Mouse (Mus musculus): ENCODE measurements at regions not wholly inside any gene's neighbourhood (a gene's known extent, or its start where the extent isn't known, plus 50 kb on each side); places are given as distances from the start of the nearest gene placed in this dataset.

- no peak for DNase-seq (ENCODE audit: low spot score in 2 of 2)
These were observed 54.1 kb upstream of the 1700012A03Rik start for GRCm38 (mm10) chr6:31995977-31996376.

- DNase-seq (ENCODE audit: low spot score in 2 of 2), result no peak
These were observed 54.8 kb upstream of the 1700012A03Rik start for GRCm38 (mm10) chr6:31995249-31995648.

GRCm38 (mm10) chr6:31985698-31986097 is 64.3 kb upstream of the 1700012A03Rik start:
- DNase-seq (ENCODE audit: low spot score in 2 of 2), result no peak

- no peak for DNase-seq (ENCODE audit: low spot score in 2 of 2)
These were observed 73.3 kb upstream of the 1700012A03Rik start for GRCm38 (mm10) chr6:31976705-31977104.

GRCm38 (mm10) chr6:31948063-31948481 is 102.0 kb upstream of the 1700012A03Rik start:
- DNase-seq (ENCODE audit: low spot score in 2 of 2), result no peak

- DNase-seq (ENCODE audit: low spot score in 2 of 2), result no peak
These were observed 103.5 kb upstream of the 1700012A03Rik start for GRCm38 (mm10) chr6:31946572-31946971.

- no peak for DNase-seq (ENCODE audit: low spot score in 2 of 2)
These were observed 104.7 kb upstream of the 1700012A03Rik start for GRCm38 (mm10) chr6:31945347-31945746.

- no peak for DNase-seq (ENCODE audit: low spot score in 2 of 2)
These were observed 105.5 kb upstream of the 1700012A03Rik start for GRCm38 (mm10) chr6:31944546-31944945.

GRCm38 (mm10) chr6:31942696-31943095 is 107.3 kb upstream of the 1700012A03Rik start:
- no peak for DNase-seq (ENCODE audit: low spot score in 2 of 2)

GRCm38 (mm10) chr6:31938216-31938814 is 111.7 kb upstream of the 1700012A03Rik start:
- DNase-seq (ENCODE audit: low spot score in 2 of 2), result peak; percentile 55 to 67

- DNase-seq (ENCODE audit: low spot score in 2 of 2), result no peak
These were observed 112.9 kb upstream of the 1700012A03Rik start for GRCm38 (mm10) chr6:31937146-31937545.

GRCm38 (mm10) chr6:31934826-31935225 is 115.2 kb upstream of the 1700012A03Rik start:
- no peak for DNase-seq (ENCODE audit: low spot score in 2 of 2)

GRCm38 (mm10) chr6:31933956-31934355 is 116.1 kb upstream of the 1700012A03Rik start:
- DNase-seq (ENCODE audit: low spot score in 2 of 2), result no peak

GRCm38 (mm10) chr6:31933364-31933763 is 116.7 kb upstream of the 1700012A03Rik start:
- no peak for DNase-seq (ENCODE audit: low spot score in 2 of 2)

- DNase-seq (ENCODE audit: low spot score in 2 of 2), result no peak
These were observed 118.9 kb upstream of the 1700012A03Rik start for GRCm38 (mm10) chr6:31931116-31931515.

GRCm38 (mm10) chr6:31929165-31929564 is 120.9 kb upstream of the 1700012A03Rik start:
- no peak for DNase-seq (ENCODE audit: low spot score in 2 of 2)

- DNase-seq (ENCODE audit: low spot score in 2 of 2), result peak; percentile 1 to 35
These were observed 122.9 kb upstream of the 1700012A03Rik start for GRCm38 (mm10) chr6:31927181-31927580.

- DNase-seq (ENCODE audit: low spot score in 2 of 2), result no peak
These were observed 125.4 kb upstream of the 1700012A03Rik start for GRCm38 (mm10) chr6:31924669-31925046.

- no peak for DNase-seq (ENCODE audit: low spot score in 2 of 2)
These were observed 125.9 kb upstream of the 1700012A03Rik start for GRCm38 (mm10) chr6:31923951-31924668.

- DNase-seq (ENCODE audit: low spot score in 2 of 2), result no peak
These were observed 128.4 kb upstream of the 1700012A03Rik start for GRCm38 (mm10) chr6:31921561-31922152.

GRCm38 (mm10) chr6:31917411-31918131 is 132.5 kb upstream of the 1700012A03Rik start:
- DNase-seq (ENCODE audit: low spot score in 2 of 2), result no peak

- no peak for DNase-seq (ENCODE audit: low spot score in 2 of 2)
These were observed 148.3 kb upstream of the 1700012A03Rik start for GRCm38 (mm10) chr6:31901791-31902190.
